Mouse (Mus musculus): ENCODE data around the gene Cdkal1.

DNA sequence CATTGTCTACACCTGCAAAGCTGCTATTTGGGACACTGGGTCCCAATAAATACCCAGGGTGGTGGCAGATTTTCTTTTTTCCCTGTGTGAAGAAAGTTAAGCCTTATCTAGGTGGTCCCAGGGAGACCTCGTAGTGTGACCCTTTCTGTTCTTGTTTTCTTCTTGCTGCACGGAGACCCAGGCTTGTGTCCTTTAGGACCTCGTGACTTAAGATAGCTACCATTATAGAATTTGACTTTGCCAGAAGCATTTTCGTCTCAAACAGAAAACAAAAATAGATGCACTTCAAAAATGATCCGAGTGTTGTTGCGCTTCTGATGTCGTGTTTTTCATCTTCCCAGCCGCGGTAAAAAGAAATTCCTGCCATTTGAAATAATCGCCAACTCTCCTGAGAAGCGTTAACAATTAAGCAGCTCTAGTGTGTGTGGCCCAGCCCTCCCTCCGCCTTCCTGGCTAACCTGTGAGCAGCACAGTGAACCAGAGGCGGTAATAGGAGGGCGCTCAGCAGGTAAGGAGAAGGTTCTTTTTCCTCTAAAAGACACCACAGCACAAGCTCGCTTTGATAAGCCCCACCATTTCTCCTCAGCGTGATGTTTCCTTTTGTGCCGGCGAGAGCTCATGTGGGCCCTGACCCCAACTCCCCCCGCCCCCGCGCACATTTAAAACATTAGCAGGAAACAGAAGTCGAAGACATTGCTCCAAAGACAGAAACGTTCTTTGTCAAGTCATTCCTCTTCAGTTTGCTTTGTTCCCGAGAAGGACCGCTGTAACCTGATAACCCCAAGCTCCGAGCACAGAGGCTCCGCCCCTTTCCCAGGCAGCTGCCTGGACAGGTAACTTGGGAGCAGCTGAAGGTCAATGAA, 645.1 kb downstream of the Cdkal1 start:
- TF ChIP-seq CTCF (IDR thresholded peaks at IDR 0.05; ENCODE audit: low read depth) (no peak), EP300 (IDR thresholded peaks at IDR 0.05; ENCODE audit: low read depth) (no peak)

Data from liver, postnatal 0 days (tissue).